ENCODE assay signal across 9 mouse cellular contexts in the genomic region with DNA sequence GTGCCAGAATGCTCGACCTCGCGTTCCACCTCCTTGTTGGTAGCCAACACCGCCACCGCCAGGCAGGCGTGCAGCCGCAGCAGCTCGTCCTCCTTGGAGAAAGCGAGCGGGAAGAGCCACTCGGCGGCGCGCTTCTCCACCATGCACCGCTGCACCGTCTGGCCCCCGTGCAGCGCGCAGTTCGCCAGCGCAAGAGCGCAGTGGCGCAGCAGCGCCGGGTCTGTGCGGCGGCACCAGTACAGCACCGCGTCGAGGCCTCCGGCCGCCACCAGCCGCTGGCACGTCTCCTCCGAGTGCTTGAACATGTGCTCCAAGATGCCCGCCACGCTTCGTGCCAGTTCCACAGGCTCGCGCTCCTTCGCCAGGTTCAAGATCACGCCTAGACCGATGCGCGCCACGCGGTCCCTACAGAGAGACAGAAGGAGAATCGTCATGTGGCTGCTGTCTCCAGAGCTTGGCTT. TPM values are rescaled to one million over a fixed set of nuclear protein-coding genes. Genes with fewer than 3 reads are reported as not detected.
A peak's percentile ranks its signal among the peaks of the same experiment; 100 is the strongest.
DNase-seq lines count a peak whose midpoint lies in the region; ATAC-seq and TF ChIP-seq lines count a peak whose summit lies in the region.
"Had no signal": no experiment of that assay in that cellular context is flagged by ENCODE, and none has a peak within 500 bp of the region (broad histone marks: within the 10 kb centered on the region; RNA-seq: fewer than 3 reads in every experiment).

No protein-coding gene starts in this region.

- DNase-seq in gastrocnemius, adult 2 months: peak; percentile 36
- DNase-seq in gastrocnemius, postnatal 4 days (ENCODE audit: low spot score in 2 of 2): no peak
- peak; percentile 61 for DNase-seq in adrenal gland, postnatal 25 days
- DNase-seq in limb, embryonic 14.5 days (ENCODE audit: low spot score): no peak
- DNase-seq in B cell, adult 2 months: no peak

- no peak; the same call in 1 of the 2 replicates for ATAC-seq in embryonic facial prominence, embryonic 15.5 days (ENCODE audit: insufficient number of reproducible peaks, low FRiP score, low TSS enrichment, low read depth)
- ATAC-seq in hindbrain, embryonic 16.5 days: peak; percentile 80
- ATAC-seq in limb, embryonic 14.5 days (ENCODE audit: low FRiP score, low read depth): no peak

- H3K9me3 ChIP-seq in embryonic facial prominence, embryonic 15.5 days (replicated peaks): no peaks in the 10 kb centered on the region
- no peaks in the 10 kb centered on the region for H3K9me3 ChIP-seq in hindbrain, embryonic 16.5 days (ENCODE audit: control insufficient read depth, low read length)
- no peaks in the 10 kb centered on the region for H3K9me3 ChIP-seq in limb, embryonic 14.5 days (ENCODE audit: control insufficient read depth, low read length)

- H3K4me1 ChIP-seq in embryonic facial prominence, embryonic 15.5 days: peaks cover 7% of the 10 kb centered on the region
- H3K4me1 ChIP-seq in hindbrain, embryonic 16.5 days (ENCODE audit: control insufficient read depth, insufficient read depth, low read depth, low read length): peaks cover 13% of the 10 kb centered on the region
- H3K4me1 ChIP-seq in limb, embryonic 14.5 days (ENCODE audit: control insufficient read depth, insufficient read depth, low read length): no peaks in the 10 kb centered on the region
- H3K4me1 ChIP-seq in olfactory bulb, adult 2 months (ENCODE audit: control insufficient read depth, insufficient read depth, low read length): peaks cover 12% of the 10 kb centered on the region

- intact Hi-C loops in gastrocnemius, adult 2 months (cut with DNase I): no loop called here

- no peak for TF ChIP-seq POLR2A in limb, embryonic 14.5 days (IDR thresholded peaks at IDR 0.05; ENCODE audit: borderline replicate concordance, extremely low read depth, insufficient read depth, insufficient read length)
- no peak for TF ChIP-seq POLR2A in olfactory bulb, adult 2 months (IDR thresholded peaks at IDR 0.05; ENCODE audit: insufficient read depth, low read depth, low read length)

- peak overlapping the region; percentile 47 for H3K4me2 ChIP-seq in embryonic facial prominence, embryonic 15.5 days (replicated peaks)
- H3K4me2 ChIP-seq in hindbrain, embryonic 16.5 days (ENCODE audit: low read length): peak overlapping the region; percentile 47
- peak overlapping the region; percentile 28 for H3K4me2 ChIP-seq in limb, embryonic 14.5 days (replicated peaks; ENCODE audit: low read depth, low read length, severe bottlenecking)

- H3K27ac ChIP-seq in gastrocnemius, adult 2 months: no peak overlapping the region
- H3K27ac ChIP-seq in embryonic facial prominence, embryonic 15.5 days (replicated peaks): no peak overlapping the region
- H3K27ac ChIP-seq in hindbrain, embryonic 16.5 days (ENCODE audit: low read depth, low read length): no peak overlapping the region
- no peak overlapping the region for H3K27ac ChIP-seq in limb, embryonic 14.5 days (replicated peaks; ENCODE audit: low read depth, low read length)
- H3K27ac ChIP-seq in olfactory bulb, adult 2 months (ENCODE audit: insufficient read depth, low read depth, low read length): no peak overlapping the region; the same call in 1 of the 2 replicates

- peak overlapping the region; percentile 52 for H3K4me3 ChIP-seq in gastrocnemius, adult 2 months
- peak overlapping the region; percentile 29 for H3K4me3 ChIP-seq in embryonic facial prominence, embryonic 15.5 days (replicated peaks)
- H3K4me3 ChIP-seq in hindbrain, embryonic 16.5 days (ENCODE audit: low read length): peak overlapping the region; percentile 19
- H3K4me3 ChIP-seq in limb, embryonic 14.5 days (replicated peaks; ENCODE audit: low read length): peak overlapping the region; percentile 19
- peak overlapping the region; percentile 37 for H3K4me3 ChIP-seq in olfactory bulb, adult 2 months (ENCODE audit: insufficient read depth, low read depth, low read length)

- H3K9ac ChIP-seq in embryonic facial prominence, embryonic 15.5 days: no peak overlapping the region
- peak overlapping the region; percentile 20 for H3K9ac ChIP-seq in hindbrain, embryonic 16.5 days (ENCODE audit: low read depth, low read length)
- no peak overlapping the region for H3K9ac ChIP-seq in limb, embryonic 14.5 days (ENCODE audit: low read depth, low read length, severe bottlenecking)

- WGBS in embryonic facial prominence, embryonic 15.5 days: 8% methylated on average over 48 of the region's 48 CpGs
- 9% methylated on average over 48 of the region's 48 CpGs for WGBS in hindbrain, embryonic 16.5 days
- 14% methylated on average over 34 of the region's 48 CpGs for WGBS in limb, embryonic 14.5 days
- 1% methylated on average over 48 of the region's 48 CpGs for WGBS in olfactory bulb, adult 2 months

- peaks cover 78% of the 10 kb centered on the region for H3K27me3 ChIP-seq in embryonic facial prominence, embryonic 15.5 days
- no peaks in the 10 kb centered on the region for H3K27me3 ChIP-seq in hindbrain, embryonic 16.5 days (replicated peaks; ENCODE audit: control insufficient read depth, insufficient read depth, low read length)
- H3K27me3 ChIP-seq in limb, embryonic 14.5 days (ENCODE audit: control insufficient read depth, insufficient read depth, low read length): peaks cover 55% of the 10 kb centered on the region

- TF ChIP-seq CTCF in gastrocnemius, adult 2 months (IDR thresholded peaks at IDR 0.05): peak; percentile 14; the same call in 1 of the 2 replicates
- no peak for TF ChIP-seq CTCF in olfactory bulb, adult 2 months (IDR thresholded peaks at IDR 0.05; ENCODE audit: insufficient read depth, low read depth, low read length)

- no peaks in the 10 kb centered on the region for H3K36me3 ChIP-seq in embryonic facial prominence, embryonic 15.5 days
- H3K36me3 ChIP-seq in hindbrain, embryonic 16.5 days (ENCODE audit: control insufficient read depth, insufficient read depth, low read length): peaks cover 15% of the 10 kb centered on the region
- H3K36me3 ChIP-seq in limb, embryonic 14.5 days (ENCODE audit: control insufficient read depth, insufficient read depth, low read length): no peaks in the 10 kb centered on the region

RNA-seq across cellular contexts. Expression of a gene that starts 6.7 kb away (rescaled TPM):
- total RNA-seq in gastrocnemius, adult 2 months (2021): under 1 TPM; 0.64 to 0.71 TPM
- 1 to 10 TPM in 1 of 2 experiments, under 1 TPM in 1; 0.93 to 1.2 TPM for total RNA-seq in gastrocnemius, postnatal 4 days (2021)
- total RNA-seq in adrenal gland, postnatal 25 days (2021): 6.1 and 6.7 TPM in 2 replicates
- polyA plus RNA-seq in embryonic facial prominence, embryonic 15.5 days (2015; fragmentation: Nextera tagmentation; extraction: Ambion mirVana): 2.3 and 2.5 TPM in 2 replicates
- polyA plus RNA-seq in hindbrain, embryonic 16.5 days (2015; fragmentation: Nextera tagmentation; extraction: Ambion mirVana): 43.5 and 51.3 TPM in 2 replicates
- polyA plus RNA-seq in limb, embryonic 14.5 days (2012; rRNA removed): 2.1 TPM in 2 replicates
- polyA plus RNA-seq in limb, embryonic 14.5 days (2014; fragmentation: Nextera tagmentation; extraction: Ambion mirVana): 1.7 and 2.6 TPM in 2 replicates
- polyA plus RNA-seq in olfactory bulb, adult 2 months (2012; ENCODE audit: insufficient read depth, insufficient read length, low replicate concordance, missing spikeins): not detected in 2 replicates

RNA-seq across cellular contexts. Expression of a gene that starts 8.1 kb away (rescaled TPM):
- total RNA-seq in gastrocnemius, adult 2 months (2021): 10 to 100 TPM; 11.7 to 14.5 TPM
- total RNA-seq in gastrocnemius, postnatal 4 days (2021): 10 to 100 TPM; 23.8 to 27.4 TPM
- 1.1 and 23.3 TPM in 2 replicates for total RNA-seq in adrenal gland, postnatal 25 days (2021)
- polyA plus RNA-seq in embryonic facial prominence, embryonic 15.5 days (2015; fragmentation: Nextera tagmentation; extraction: Ambion mirVana): 2.0 and 4.4 TPM in 2 replicates
- 150 and 176 TPM in 2 replicates for polyA plus RNA-seq in hindbrain, embryonic 16.5 days (2015; fragmentation: Nextera tagmentation; extraction: Ambion mirVana)
- 1.3 and 1.5 TPM in 2 replicates for polyA plus RNA-seq in limb, embryonic 14.5 days (2012; rRNA removed)
- polyA plus RNA-seq in limb, embryonic 14.5 days (2014; fragmentation: Nextera tagmentation; extraction: Ambion mirVana): 0.41 and 0.43 TPM in 2 replicates
- not detected in 2 replicates for polyA plus RNA-seq in olfactory bulb, adult 2 months (2012; ENCODE audit: insufficient read depth, insufficient read length, low replicate concordance, missing spikeins)
- total RNA-seq: hematopoietic stem cell, adult 5-6 weeks had no signal

RNA-seq across cellular contexts. Expression of a gene that starts 12.4 kb away (rescaled TPM):
- total RNA-seq in gastrocnemius, adult 2 months (2021): not detected
- total RNA-seq in gastrocnemius, postnatal 4 days (2021): not detected
- total RNA-seq in adrenal gland, postnatal 25 days (2021): not detected in 2 replicates
- polyA plus RNA-seq in embryonic facial prominence, embryonic 15.5 days (2015; fragmentation: Nextera tagmentation; extraction: Ambion mirVana): 0.17 TPM in 1 of 2 replicates, not detected in the other
- 0.11 and 0.20 TPM in 2 replicates for polyA plus RNA-seq in hindbrain, embryonic 16.5 days (2015; fragmentation: Nextera tagmentation; extraction: Ambion mirVana)
- polyA plus RNA-seq in limb, embryonic 14.5 days (2012; rRNA removed): not detected in 2 replicates
- not detected in 2 replicates for polyA plus RNA-seq in limb, embryonic 14.5 days (2014; fragmentation: Nextera tagmentation; extraction: Ambion mirVana)
- polyA plus RNA-seq in olfactory bulb, adult 2 months (2012; ENCODE audit: insufficient read depth, insufficient read length, low replicate concordance, missing spikeins): not detected in 2 replicates
- total RNA-seq: hematopoietic stem cell, adult 5-6 weeks had no signal

RNA-seq across cellular contexts. Expression of a gene that starts 21.2 kb away (rescaled TPM):
- total RNA-seq in gastrocnemius, adult 2 months (2021): 10 to 100 TPM; 11.9 to 13.0 TPM
- total RNA-seq in gastrocnemius, postnatal 4 days (2021): 10 to 100 TPM; 12.6 to 14.7 TPM
- 32.1 and 35.9 TPM in 2 replicates for total RNA-seq in adrenal gland, postnatal 25 days (2021)
- polyA plus RNA-seq in embryonic facial prominence, embryonic 15.5 days (2015; fragmentation: Nextera tagmentation; extraction: Ambion mirVana): 41.5 and 45.1 TPM in 2 replicates
- polyA plus RNA-seq in hindbrain, embryonic 16.5 days (2015; fragmentation: Nextera tagmentation; extraction: Ambion mirVana): 87.9 and 95.5 TPM in 2 replicates
- polyA plus RNA-seq in limb, embryonic 14.5 days (2012; rRNA removed): 30.2 and 39.8 TPM in 2 replicates
- 39.7 and 40.1 TPM in 2 replicates for polyA plus RNA-seq in limb, embryonic 14.5 days (2014; fragmentation: Nextera tagmentation; extraction: Ambion mirVana)
- not detected in 2 replicates for polyA plus RNA-seq in olfactory bulb, adult 2 months (2012; ENCODE audit: insufficient read depth, insufficient read length, low replicate concordance, missing spikeins)

RNA-seq across cellular contexts. Expression of a gene that starts 21.2 kb away (rescaled TPM):
- total RNA-seq in gastrocnemius, adult 2 months (2021): 100 to 1,000 TPM in 1 of 2 experiments, 10 to 100 TPM in 1; 98.0 to 113 TPM
- total RNA-seq in gastrocnemius, postnatal 4 days (2021): 100 to 1,000 TPM in 1 of 2 experiments, 10 to 100 TPM in 1; 96.8 to 114 TPM
- 155 and 159 TPM in 2 replicates for total RNA-seq in adrenal gland, postnatal 25 days (2021)
- polyA plus RNA-seq in embryonic facial prominence, embryonic 15.5 days (2015; fragmentation: Nextera tagmentation; extraction: Ambion mirVana): 167 and 170 TPM in 2 replicates
- 189 and 196 TPM in 2 replicates for polyA plus RNA-seq in hindbrain, embryonic 16.5 days (2015; fragmentation: Nextera tagmentation; extraction: Ambion mirVana)
- polyA plus RNA-seq in limb, embryonic 14.5 days (2012; rRNA removed): 110 and 111 TPM in 2 replicates
- polyA plus RNA-seq in limb, embryonic 14.5 days (2014; fragmentation: Nextera tagmentation; extraction: Ambion mirVana): 164 and 166 TPM in 2 replicates
- polyA plus RNA-seq in olfactory bulb, adult 2 months (2012; ENCODE audit: insufficient read depth, insufficient read length, low replicate concordance, missing spikeins): not detected in 2 replicates

Comparison
In these comparisons a context has a peak if more than half of its experiments do, and no peak if none do; other contexts are left out.
1. DNase-seq: peak in gastrocnemius, adult 2 months (single experiment) and adrenal gland, postnatal 25 days (single experiment); none in gastrocnemius, postnatal 4 days (0 of 2), limb, embryonic 14.5 days (single experiment) and B cell, adult 2 months (0 of 2).
2. RNA of a gene that starts 6.7 kb away (polyA plus RNA-seq): 43.5 to 51.3 TPM in hindbrain, embryonic 16.5 days; 2.3 to 2.5 TPM in embryonic facial prominence, embryonic 15.5 days, 1.7 to 2.6 TPM in limb, embryonic 14.5 days and not detected in olfactory bulb, adult 2 months; every median in the first group is over 10 times any median in the second.
3. Peak in every context shown above with its lines, with median percentiles within 50 percentile points of each other: H3K4me3 ChIP-seq and H3K4me2 ChIP-seq.